Mouse (Mus musculus) layer of hippocampus, postnatal 25 days (tissue): Measurements from ENCODE around the gene Agpat3. TPM values are rescaled to one million over a fixed set of nuclear protein-coding genes. Genes with fewer than 3 reads are reported as not detected.

Experiments
- DNase-seq, 2 experiments: peaks; one replicate each; pipeline ENCODE4 v3.0.0; 2022; ENCODE audit warnings: mixed read lengths in 2 of 2, low spot score in 1 of 2; ENCODE audit errors: extremely low spot score in 1 of 2
- total RNA-seq, 2 experiments: library from RNA; stranded (reverse); gene quantifications; 2 replicates each; pipeline ENCODE4 v1.2.3; 2021

Gene Agpat3
- total RNA-seq, 2 experiments from 2014 or later = 233 TPM

- DNase-seq = no peak
Observed at GRCm38 (mm10) chr10:78264735-78265134, 87.6 kb downstream of the Agpat3 start.

GRCm38 (mm10) chr10:78260916-78261650 lies 91.2 kb downstream of the Agpat3 start:
- DNase-seq = no peak

GRCm38 (mm10) chr10:78260322-78260721 lies 92.0 kb downstream of the Agpat3 start:
- DNase-seq = no peak

GRCm38 (mm10) chr10:78259702-78260101 lies 92.6 kb downstream of the Agpat3 start:
- DNase-seq = no peak

GRCm38 (mm10) chr10:78259230-78259629 lies 93.1 kb downstream of the Agpat3 start:
- DNase-seq = no peak

- no peak for DNase-seq
Observed at GRCm38 (mm10) chr10:78258142-78258675, 94.1 kb downstream of the Agpat3 start.

GRCm38 (mm10) chr10:78255646-78256059 lies 96.6 kb downstream of the Agpat3 start:
- DNase-seq = no peak

GRCm38 (mm10) chr10:78247206-78247605 lies 105.1 kb downstream of the Agpat3 start:
- no peak for DNase-seq

GRCm38 (mm10) chr10:78246725-78247124 lies 105.6 kb downstream of the Agpat3 start:
- DNase-seq = no peak

GRCm38 (mm10) chr10:78245225-78245547 lies 107.1 kb downstream of the Agpat3 start:
- DNase-seq = no peak

- peak; percentile 73 to 76 for DNase-seq
Observed at GRCm38 (mm10) chr10:78244438-78245224, 107.7 kb downstream of the Agpat3 start, which contains the start of gene Trappc10. TSS of gene Trappc10 (minus strand) at chr10:78244641.

GRCm38 (mm10) chr10:78244058-78244437 lies 108.2 kb downstream of the Agpat3 start:
- DNase-seq = peak in 1 of 2 experiments; percentile 34

- no peak for DNase-seq
Observed at GRCm38 (mm10) chr10:78238926-78239325, 113.4 kb downstream of the Agpat3 start.

- DNase-seq = no peak
Observed at GRCm38 (mm10) chr10:78238297-78238696, 114.0 kb downstream of the Agpat3 start.

GRCm38 (mm10) chr10:78237809-78238208 lies 114.5 kb downstream of the Agpat3 start:
- no peak for DNase-seq

- no peak for DNase-seq
Observed at GRCm38 (mm10) chr10:78236885-78237629, 115.2 kb downstream of the Agpat3 start.

- no peak for DNase-seq
Observed at GRCm38 (mm10) chr10:78233756-78234155, 118.5 kb downstream of the Agpat3 start.

- DNase-seq = no peak
Observed at GRCm38 (mm10) chr10:78233161-78233560, 119.1 kb downstream of the Agpat3 start.

- no peak for DNase-seq
Observed at GRCm38 (mm10) chr10:78232301-78232980, 119.8 kb downstream of the Agpat3 start.

- DNase-seq = no peak
Observed at GRCm38 (mm10) chr10:78228560-78228928, 123.7 kb downstream of the Agpat3 start.
